Mouse (Mus musculus) WW6 (cell line): ENCODE results near the gene Cav3.

Experiments used
- DNase-seq: peaks from one replicate; pipeline ENCODE4 v3.0.0-alpha.2; 2013; ENCODE audit warnings: low read depth, low spot score

Gene Cav3

DNA sequence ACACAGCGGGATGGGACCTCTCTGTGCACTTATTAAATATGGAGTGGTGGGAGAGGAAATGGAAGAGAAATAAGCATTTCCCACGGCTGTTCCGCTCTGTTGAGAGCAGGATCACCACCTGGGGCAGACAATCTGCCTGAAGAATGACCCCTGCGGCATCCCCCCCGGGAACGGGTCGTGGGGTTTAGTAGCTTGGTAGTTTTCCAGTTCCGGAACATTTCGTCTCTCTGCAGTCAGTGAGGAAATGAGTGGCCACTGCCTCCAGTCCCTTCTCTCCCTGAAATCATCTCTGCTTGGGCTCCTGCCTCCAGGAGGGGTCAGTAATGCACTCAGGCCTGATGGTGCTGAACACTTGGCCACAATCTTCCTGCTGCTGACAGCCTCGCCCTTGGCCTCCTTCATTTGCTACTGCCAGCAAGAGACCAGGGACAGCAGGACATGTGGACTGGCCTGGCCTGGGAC, 35.3 kb downstream of the Cav3 start:
- DNase-seq, result no peak

DNA sequence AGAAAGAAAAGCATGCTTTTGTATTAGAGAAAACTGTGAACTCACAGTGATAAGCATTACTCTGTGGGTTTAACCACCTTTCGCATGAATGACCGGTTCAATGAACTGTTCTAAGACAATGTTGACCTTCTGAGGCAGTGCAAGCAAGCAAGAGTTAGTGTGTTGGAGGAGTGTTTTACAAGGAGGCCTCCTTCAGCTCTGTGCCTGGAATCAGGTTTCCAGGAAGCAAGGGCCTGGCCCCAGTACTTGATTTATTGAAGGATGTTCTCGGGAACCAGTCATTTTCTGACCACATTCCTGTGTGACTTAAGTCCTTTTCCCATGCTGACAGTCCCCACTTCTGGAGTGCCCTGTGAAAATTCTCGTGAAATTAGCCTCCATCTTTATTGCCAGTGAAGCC, 35.9 kb downstream of the Cav3 start:
- DNase-seq, result no peak

DNA sequence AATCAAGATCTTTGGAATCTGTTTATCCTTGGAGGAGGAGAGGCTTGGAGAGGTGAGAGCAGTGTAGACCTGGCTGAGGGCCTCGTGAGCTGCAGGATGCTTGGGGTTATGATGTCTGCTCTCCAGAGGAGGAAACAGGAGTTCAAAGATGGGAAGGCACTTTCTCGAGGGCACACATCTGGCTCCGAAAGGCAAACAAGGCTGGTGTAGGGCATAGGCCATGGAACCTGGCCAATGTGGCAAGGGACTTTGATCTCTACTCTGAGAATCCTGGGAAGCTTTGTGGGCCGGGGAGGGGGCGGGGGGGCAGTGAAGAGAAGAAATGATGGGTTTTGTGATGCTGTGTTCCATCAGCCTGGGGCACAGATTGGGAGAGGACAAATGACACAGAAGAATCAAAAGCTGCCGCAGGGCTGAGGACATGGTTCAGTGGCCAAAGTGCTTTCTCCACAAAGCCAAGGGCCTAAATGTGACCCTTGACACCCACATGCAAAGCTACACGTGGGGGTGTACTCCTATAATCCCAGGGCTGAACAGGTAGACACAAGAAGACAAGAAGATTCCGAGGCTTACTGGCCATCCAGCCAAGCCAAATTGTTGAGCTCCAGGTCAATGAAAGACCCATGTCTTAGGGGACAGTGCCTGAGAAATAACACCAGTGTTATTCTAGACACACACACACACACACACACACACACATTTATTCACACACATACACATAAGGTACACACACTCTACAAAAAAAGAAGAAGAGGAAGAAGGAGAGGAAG, 37.2 kb downstream of the Cav3 start:
- no peak for DNase-seq

DNA sequence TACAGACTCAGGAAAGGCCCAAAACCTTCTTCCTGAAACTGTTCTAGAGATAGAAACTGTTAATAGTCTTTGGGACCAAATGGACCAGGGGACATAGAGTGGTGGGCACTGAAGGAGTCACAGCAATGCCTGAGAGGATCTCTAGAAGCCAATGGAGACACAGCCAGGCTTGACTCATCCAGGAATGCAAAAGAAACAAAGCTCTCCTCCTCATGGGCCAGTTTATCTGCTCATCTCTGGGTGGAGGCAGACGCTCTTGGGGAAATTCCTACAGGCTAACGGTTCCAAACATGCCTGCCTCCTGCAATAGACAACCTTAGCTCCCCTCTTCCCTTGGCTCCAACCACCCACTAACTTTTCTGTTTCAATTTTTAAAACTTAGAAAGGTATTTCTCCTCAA, 38.2 kb downstream of the Cav3 start:
- DNase-seq, result no peak

DNA sequence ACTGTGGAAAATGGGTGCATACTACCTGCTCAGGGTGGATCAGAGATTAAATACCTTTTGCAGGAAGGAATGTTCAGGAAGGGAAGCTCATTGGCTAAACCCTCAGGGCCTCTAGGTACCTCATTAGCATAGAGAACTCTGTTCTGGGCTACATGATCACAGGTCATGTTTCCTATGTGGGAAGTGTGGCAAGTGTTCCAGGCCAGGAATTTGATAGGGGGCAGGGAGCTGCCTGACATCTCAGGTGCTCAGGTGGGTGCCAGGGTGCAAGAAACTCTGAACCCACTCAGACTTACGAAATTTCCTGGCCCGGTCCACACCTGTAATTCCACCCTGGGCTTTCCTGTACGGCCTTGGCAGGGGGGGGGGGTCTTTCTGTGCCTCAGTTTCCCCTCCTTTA, 39.4 kb downstream of the Cav3 start:
- DNase-seq, result no peak

DNA sequence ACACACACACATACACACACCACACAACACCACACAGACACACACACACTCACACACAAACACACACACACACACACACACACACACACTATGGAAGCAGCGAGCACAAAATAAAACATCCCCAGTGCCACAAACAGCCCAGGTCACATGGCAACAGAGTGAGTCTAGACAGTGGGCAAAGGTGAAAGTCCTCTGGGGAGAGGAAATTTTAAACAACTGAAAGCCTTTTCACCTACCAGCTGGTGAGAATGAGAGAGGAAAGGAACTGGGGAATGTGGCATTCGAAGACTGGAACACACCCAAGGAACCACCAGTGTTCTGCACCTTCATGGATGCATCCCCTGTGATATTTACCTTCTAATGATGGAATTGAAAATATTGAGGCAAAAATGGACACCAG, 40.2 kb downstream of the Cav3 start:
- no peak for DNase-seq

DNA sequence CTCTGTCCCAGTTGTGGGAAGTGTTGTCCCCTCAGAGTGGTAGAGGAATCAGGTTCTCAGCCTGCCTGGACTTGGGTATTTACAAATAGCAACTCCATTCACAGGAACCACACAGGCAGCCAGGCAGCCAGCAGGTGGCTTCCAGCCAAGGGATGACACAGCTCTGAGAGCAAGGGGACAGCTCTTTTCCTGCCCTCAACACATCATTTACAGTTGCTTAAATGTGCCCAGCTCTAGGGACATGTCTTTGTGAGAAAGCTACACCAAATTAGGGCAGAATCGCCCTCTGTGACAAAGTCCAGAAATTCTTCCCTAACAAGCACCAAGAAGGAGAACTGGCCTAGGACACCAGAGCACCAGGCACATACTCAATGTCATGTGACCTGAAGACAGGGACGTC, 41.9 kb downstream of the Cav3 start:
- DNase-seq, result no peak

DNA sequence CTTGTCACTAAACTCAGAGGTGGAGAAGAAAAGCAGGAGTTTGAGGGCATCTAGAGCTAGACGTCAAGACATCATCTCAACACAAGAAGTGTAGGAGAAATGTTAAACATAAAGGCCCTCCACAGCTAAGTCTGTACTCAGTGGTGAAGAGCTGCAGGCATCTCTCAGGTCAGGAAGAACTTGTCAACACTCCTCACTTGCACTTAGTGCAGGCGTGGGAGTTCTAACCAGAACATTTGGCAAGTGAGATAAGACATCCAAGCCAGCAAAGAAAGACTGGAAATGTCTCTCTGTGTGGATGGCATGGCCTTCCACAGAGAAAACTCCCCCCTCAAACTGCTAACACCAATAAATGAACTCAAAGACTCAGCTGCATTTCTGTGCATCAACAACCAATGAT, 48.3 kb downstream of the Cav3 start:
- DNase-seq, result no peak

DNA sequence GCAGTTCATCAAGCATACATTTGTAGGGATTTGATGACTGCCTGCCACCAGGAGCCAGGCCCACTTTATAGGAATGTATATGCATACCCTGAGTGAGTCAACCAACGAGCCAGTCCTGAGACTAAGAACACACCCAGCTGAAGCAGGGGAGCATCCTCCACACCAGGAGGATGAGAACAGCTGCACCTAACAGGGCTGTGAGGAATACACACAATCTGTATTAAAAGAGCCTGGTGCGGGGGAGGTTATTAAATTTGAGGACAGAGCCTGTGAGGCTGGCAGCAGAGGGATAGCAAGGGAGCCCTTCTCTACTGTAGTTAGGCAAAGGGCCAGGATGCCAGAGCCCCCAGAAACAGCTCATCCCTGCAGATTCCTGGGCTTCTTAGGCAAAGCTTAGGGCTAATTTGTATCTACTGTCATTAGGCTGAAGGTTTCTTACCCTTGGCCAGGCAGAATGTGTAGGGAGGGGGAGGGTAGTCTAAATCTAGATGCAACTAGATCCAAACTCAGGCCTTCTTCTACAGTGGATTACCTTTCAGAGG, 50.4 kb downstream of the Cav3 start:
- no peak for DNase-seq

DNA sequence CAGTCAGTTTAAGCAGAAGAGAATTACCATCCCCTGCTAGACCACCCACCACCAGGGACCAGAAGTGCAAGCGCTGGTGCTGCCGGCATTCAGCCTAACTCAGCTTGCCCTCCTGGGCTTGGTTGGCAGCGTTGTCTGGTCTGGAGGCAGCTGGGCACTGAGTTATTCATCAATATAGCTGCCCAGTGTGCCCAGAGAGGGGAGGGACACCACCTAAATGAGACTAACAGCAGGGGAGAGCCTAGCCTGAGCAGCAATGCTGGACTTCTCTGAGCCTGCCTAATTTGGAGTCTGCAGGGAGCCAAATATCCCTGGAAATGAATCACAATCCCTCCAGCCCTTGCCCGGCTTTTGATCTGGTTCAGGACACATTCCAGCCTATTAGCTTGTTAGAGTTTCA, 51.0 kb downstream of the Cav3 start:
- no peak for DNase-seq

DNA sequence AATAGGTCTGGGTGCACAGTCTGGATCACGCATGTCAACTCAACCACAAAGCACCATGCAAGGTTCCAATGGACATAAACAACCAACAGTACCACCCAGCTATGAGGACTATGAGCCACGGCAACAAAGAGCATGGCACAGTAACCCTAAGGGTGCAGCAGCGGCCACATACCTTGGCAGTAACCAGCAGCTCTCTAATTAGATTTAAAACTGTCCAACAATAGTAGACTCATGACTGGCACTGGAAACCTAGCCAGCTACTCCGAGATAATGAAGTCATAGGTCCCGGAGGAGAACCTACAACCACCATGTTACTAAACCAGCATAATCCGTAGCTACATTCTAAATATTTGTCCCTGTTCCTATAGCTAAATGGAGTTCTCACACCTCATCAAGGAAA, 55.3 kb downstream of the Cav3 start:
- DNase-seq, result no peak

DNA sequence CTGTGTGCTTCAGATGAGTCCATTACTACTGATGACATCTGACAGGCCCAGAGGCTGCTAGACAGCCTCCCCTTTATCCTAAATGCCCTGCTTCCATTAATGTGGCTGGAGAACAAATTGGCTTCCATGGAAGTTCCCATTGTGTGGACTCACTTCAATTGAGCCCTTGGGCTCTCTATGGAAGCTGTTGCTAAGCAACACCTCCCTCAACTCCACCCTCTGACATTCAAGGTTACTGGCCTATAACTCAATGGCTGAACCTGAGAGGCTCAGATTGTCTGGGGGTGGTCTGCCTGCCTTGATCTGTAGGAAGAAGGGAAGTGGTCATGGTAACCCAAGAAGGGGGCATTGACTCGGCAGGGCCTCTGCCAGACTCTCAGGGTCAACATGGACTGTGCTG, 57.2 kb downstream of the Cav3 start:
- DNase-seq, result no peak

DNA sequence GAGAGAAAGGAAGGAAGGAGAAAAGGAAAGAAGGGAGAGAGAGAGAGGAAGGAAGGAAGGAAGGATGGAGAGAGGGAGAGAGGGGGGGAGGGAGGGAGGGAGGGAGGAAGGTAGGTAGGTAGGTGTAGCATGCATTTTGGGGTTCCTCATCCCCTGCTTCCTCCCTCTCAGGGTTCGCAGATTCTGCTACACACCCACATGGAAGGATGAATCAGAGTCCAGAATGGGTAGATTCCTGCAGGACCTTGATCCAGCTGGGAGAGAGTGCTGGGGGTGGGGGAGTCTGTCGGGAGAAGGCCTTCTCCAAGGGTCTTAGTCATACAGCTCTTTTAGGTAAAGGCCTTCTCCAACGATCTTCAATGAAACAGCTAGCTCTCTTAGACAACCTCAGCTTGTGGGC, 58.3 kb downstream of the Cav3 start:
- no peak for DNase-seq

DNA sequence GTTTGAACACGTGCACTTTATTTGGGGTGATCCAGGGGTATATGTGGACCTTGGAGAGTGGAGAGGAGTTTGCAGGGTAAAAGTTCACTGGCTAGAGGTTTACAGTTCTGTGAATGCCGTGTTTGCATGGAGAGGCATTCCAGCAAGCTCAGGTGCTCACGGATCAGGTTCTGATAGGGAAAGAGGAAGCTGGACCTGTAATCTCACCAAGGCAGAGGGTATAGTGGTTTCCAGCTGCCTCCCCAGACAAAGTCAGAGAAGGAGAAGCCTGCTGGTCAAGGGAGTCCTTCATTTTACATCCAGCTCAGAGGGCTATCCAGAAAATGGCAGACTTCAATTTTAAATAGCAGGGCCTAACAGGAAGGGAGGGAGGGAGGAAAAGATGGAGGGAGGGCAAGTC, 58.7 kb downstream of the Cav3 start:
- no peak for DNase-seq
